Mouse (Mus musculus): ENCODE results near the gene Polr2h. TPM values are rescaled to one million over a fixed set of nuclear protein-coding genes. Genes with fewer than 3 reads are reported as not detected.
A peak's percentile ranks its signal among the peaks of the same experiment; 100 is the strongest.

Gene Polr2h
- polyA plus RNA-seq, 1 experiment from 2014 or later = 121 TPM

DNA sequence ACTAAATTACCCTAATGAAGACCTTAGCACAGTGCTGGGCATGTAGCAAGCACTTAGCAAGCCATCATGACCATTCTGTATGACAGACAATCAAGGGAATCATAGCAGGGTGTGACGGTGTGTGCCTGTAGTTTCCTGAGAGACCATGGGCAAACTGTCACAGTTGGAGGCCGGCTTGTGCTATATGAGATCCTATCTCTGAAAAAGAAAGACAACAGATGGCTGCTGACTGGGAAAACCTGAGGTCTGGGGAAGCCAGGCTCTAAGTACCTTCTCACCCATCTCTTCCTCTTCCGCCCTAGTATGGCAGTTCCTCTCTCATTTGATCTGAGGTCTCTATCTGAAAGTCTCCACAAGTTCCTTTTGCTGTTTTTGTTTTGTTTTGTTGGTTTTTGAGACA lies 11.7 kb upstream of the Polr2h start:
- no peak for DNase-seq (ENCODE audit: low spot score)
- Histone ChIP-seq H3K27ac (ENCODE audit: low read depth, low read length) (no peak overlapping the region), H3K4me3 (ENCODE audit: low read depth, low read length) (no peak overlapping the region), H3K27me3 (ENCODE audit: control insufficient read depth, insufficient read depth, low read length) (no peaks in the 10 kb centered on the region), H3K36me3 (ENCODE audit: control insufficient read depth, insufficient read depth, low read length) (no peaks in the 10 kb centered on the region; the same call in 1 of the 2 replicates), H3K4me2 (ENCODE audit: low read depth, low read length, severe bottlenecking) (no peak overlapping the region), H3K4me1 (replicated peaks; ENCODE audit: control insufficient read depth, insufficient read depth, low read length) (peaks cover 17% of the 10 kb centered on the region), H3K9me3 (ENCODE audit: control insufficient read depth, low read length) (no peaks in the 10 kb centered on the region), H3K9ac (ENCODE audit: low read length) (no peak overlapping the region)
- ATAC-seq (replicated peaks; ENCODE audit: low FRiP score) = no peak
- 90% methylated on average over 3 of the region's 3 CpGs for WGBS

- Histone ChIP-seq H3K27ac (ENCODE audit: low read depth, low read length) (no peak overlapping the region), H3K27me3 (ENCODE audit: control insufficient read depth, insufficient read depth, low read length) (no peaks in the 10 kb centered on the region), H3K9ac (ENCODE audit: low read length) (no peak overlapping the region), H3K4me3 (ENCODE audit: low read depth, low read length) (no peak overlapping the region), H3K4me2 (ENCODE audit: low read depth, low read length, severe bottlenecking) (no peak overlapping the region), H3K36me3 (ENCODE audit: control insufficient read depth, insufficient read depth, low read length) (no peaks in the 10 kb centered on the region; the same call in 1 of the 2 replicates), H3K4me1 (replicated peaks; ENCODE audit: control insufficient read depth, insufficient read depth, low read length) (peaks cover 14% of the 10 kb centered on the region), H3K9me3 (ENCODE audit: control insufficient read depth, low read length) (no peaks in the 10 kb centered on the region)
- 93% methylated on average over 2 of the region's 2 CpGs for WGBS
- DNase-seq (ENCODE audit: low spot score) = no peak
- ATAC-seq (replicated peaks; ENCODE audit: low FRiP score) = no peak
Measured at GRCm38 (mm10) chr16:20706407-20707055, 10.9 kb upstream of the Polr2h start.

GRCm38 (mm10) chr16:20708220-20708938 lies 9.1 kb upstream of the Polr2h start:
- WGBS = 94% methylated on average over 21 of the region's 21 CpGs
- Histone ChIP-seq H3K9me3 (ENCODE audit: control insufficient read depth, low read length) (no peaks in the 10 kb centered on the region), H3K4me3 (ENCODE audit: low read depth, low read length) (no peak overlapping the region), H3K27ac (ENCODE audit: low read depth, low read length) (no peak overlapping the region), H3K4me2 (ENCODE audit: low read depth, low read length, severe bottlenecking) (no peak overlapping the region), H3K4me1 (replicated peaks; ENCODE audit: control insufficient read depth, insufficient read depth, low read length) (peaks cover 3% of the 10 kb centered on the region; the same call in 1 of the 2 replicates), H3K27me3 (ENCODE audit: control insufficient read depth, insufficient read depth, low read length) (no peaks in the 10 kb centered on the region), H3K9ac (ENCODE audit: low read length) (no peak overlapping the region), H3K36me3 (ENCODE audit: control insufficient read depth, insufficient read depth, low read length) (no peaks in the 10 kb centered on the region; the same call in 1 of the 2 replicates)
- no peak for ATAC-seq (replicated peaks; ENCODE audit: low FRiP score)
- no peak for DNase-seq (ENCODE audit: low spot score)

GRCm38 (mm10) chr16:20708939-20709734 lies 8.3 kb upstream of the Polr2h start:
- peak; percentile 73 for ATAC-seq (replicated peaks; ENCODE audit: low FRiP score)

GRCm38 (mm10) chr16:20710370-20710769 lies 7.1 kb upstream of the Polr2h start:
- no peak overlapping the region for H3K9ac ChIP-seq (ENCODE audit: low read length)
- H3K27ac ChIP-seq (ENCODE audit: low read depth, low read length) = no peak overlapping the region
- H3K4me1 ChIP-seq (replicated peaks; ENCODE audit: control insufficient read depth, insufficient read depth, low read length) = peaks cover 5% of the 10 kb centered on the region; the same call in 1 of the 2 replicates
- H3K4me2 ChIP-seq (ENCODE audit: low read depth, low read length, severe bottlenecking) = no peak overlapping the region
- no peak overlapping the region for H3K4me3 ChIP-seq (ENCODE audit: low read depth, low read length)
- WGBS = 94% methylated on average over 11 of the region's 11 CpGs
- no peaks in the 10 kb centered on the region for H3K27me3 ChIP-seq (ENCODE audit: control insufficient read depth, insufficient read depth, low read length)
- ATAC-seq (replicated peaks; ENCODE audit: low FRiP score) (no peak), DNase-seq (ENCODE audit: low spot score) (no peak)
- no peaks in the 10 kb centered on the region for H3K9me3 ChIP-seq (ENCODE audit: control insufficient read depth, low read length)
- H3K36me3 ChIP-seq (ENCODE audit: control insufficient read depth, insufficient read depth, low read length) = no peaks in the 10 kb centered on the region; the same call in 1 of the 2 replicates

More at GRCm38 (mm10) chr16:20708939-20709734, 8.3 kb upstream of the Polr2h start:
- H3K4me1 ChIP-seq (replicated peaks; ENCODE audit: control insufficient read depth, insufficient read depth, low read length) = peaks cover 4% of the 10 kb centered on the region; the same call in 1 of the 2 replicates
- no peaks in the 10 kb centered on the region for H3K27me3 ChIP-seq (ENCODE audit: control insufficient read depth, insufficient read depth, low read length)
- no peak overlapping the region for H3K27ac ChIP-seq (ENCODE audit: low read depth, low read length)
- WGBS = 77% methylated on average over 19 of the region's 19 CpGs
- peak; percentile 89 for DNase-seq (ENCODE audit: low spot score)
- no peak overlapping the region for H3K4me3 ChIP-seq (ENCODE audit: low read depth, low read length)
- H3K9ac ChIP-seq (ENCODE audit: low read length) = no peak overlapping the region
- H3K4me2 ChIP-seq (ENCODE audit: low read depth, low read length, severe bottlenecking) = no peak overlapping the region
- no peaks in the 10 kb centered on the region for H3K9me3 ChIP-seq (ENCODE audit: control insufficient read depth, low read length)
- no peaks in the 10 kb centered on the region; the same call in 1 of the 2 replicates for H3K36me3 ChIP-seq (ENCODE audit: control insufficient read depth, insufficient read depth, low read length)

DNA sequence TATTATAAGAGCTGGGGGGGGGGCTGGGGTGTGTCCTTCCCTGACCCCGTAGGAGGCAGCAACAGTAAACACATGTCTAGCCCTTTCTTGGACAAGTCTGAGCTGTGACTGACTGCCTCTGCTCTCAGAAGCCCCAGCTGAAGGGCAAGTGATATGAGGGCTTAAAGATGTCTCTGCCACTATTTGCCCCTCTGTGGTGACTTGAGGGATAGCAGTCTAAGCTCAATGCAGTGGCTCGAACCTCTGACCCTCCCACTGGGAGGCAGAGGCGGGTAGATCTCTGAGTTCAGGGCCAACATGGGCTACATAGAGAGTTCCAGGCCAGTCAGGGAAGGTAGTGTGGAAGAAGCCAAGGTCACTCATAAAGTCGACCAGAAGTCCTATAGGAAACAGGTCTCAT lies 6.7 kb upstream of the Polr2h start:
- no peaks in the 10 kb centered on the region for H3K27me3 ChIP-seq (ENCODE audit: control insufficient read depth, insufficient read depth, low read length)
- 89% methylated on average over 4 of the region's 4 CpGs for WGBS
- H3K36me3 ChIP-seq (ENCODE audit: control insufficient read depth, insufficient read depth, low read length) = no peaks in the 10 kb centered on the region; the same call in 1 of the 2 replicates
- no peak overlapping the region for H3K9ac ChIP-seq (ENCODE audit: low read length)
- H3K4me1 ChIP-seq (replicated peaks; ENCODE audit: control insufficient read depth, insufficient read depth, low read length) = peaks cover 5% of the 10 kb centered on the region; the same call in 1 of the 2 replicates
- H3K4me3 ChIP-seq (ENCODE audit: low read depth, low read length) = no peak overlapping the region
- no peak for DNase-seq (ENCODE audit: low spot score)
- H3K4me2 ChIP-seq (ENCODE audit: low read depth, low read length, severe bottlenecking) = no peak overlapping the region
- H3K27ac ChIP-seq (ENCODE audit: low read depth, low read length) = no peak overlapping the region
- ATAC-seq (replicated peaks; ENCODE audit: low FRiP score) = no peak
- no peaks in the 10 kb centered on the region for H3K9me3 ChIP-seq (ENCODE audit: control insufficient read depth, low read length)

- no peaks in the 10 kb centered on the region; the same call in 1 of the 2 replicates for H3K36me3 ChIP-seq (ENCODE audit: control insufficient read depth, insufficient read depth, low read length)
- no peaks in the 10 kb centered on the region for H3K27me3 ChIP-seq (ENCODE audit: control insufficient read depth, insufficient read depth, low read length)
- H3K4me2 ChIP-seq (ENCODE audit: low read depth, low read length, severe bottlenecking) = no peak overlapping the region
- H3K9ac ChIP-seq (ENCODE audit: low read length) = no peak overlapping the region
- ATAC-seq (replicated peaks; ENCODE audit: low FRiP score) (no peak), DNase-seq (ENCODE audit: low spot score) (no peak)
- WGBS = 79% methylated on average over 9 of the region's 9 CpGs
- no peak overlapping the region for H3K4me3 ChIP-seq (ENCODE audit: low read depth, low read length)
- H3K9me3 ChIP-seq (ENCODE audit: control insufficient read depth, low read length) = no peaks in the 10 kb centered on the region
- H3K4me1 ChIP-seq (replicated peaks; ENCODE audit: control insufficient read depth, insufficient read depth, low read length) = peaks cover 8% of the 10 kb centered on the region; the same call in 1 of the 2 replicates
- H3K27ac ChIP-seq (ENCODE audit: low read depth, low read length) = no peak overlapping the region
Measured at GRCm38 (mm10) chr16:20712190-20712589, 5.3 kb upstream of the Polr2h start.

DNA sequence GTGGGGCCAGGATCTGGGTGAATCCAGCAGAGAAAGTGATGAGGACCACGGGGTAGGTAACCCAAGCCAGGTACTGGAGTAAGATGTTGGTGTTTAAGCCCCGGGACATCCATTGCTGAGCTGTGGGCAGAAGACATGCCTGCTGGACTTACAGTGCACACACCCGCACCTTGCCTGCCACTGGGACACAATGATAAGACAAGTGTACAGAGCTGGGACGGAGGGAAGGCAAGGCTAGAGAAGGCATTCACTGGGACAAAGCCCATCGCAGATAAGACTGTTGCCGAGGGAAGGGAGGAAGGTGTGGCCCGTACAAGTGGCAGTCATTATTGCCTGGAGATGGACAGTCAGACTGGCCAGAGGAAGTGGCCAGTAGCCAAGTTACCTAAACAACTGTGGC lies 4.6 kb upstream of the Polr2h start:
- DNase-seq (ENCODE audit: low spot score) = no peak
- WGBS = 93% methylated on average over 7 of the region's 7 CpGs

More for the DNA sequence above, 4.6 kb upstream of the Polr2h start:
- Histone ChIP-seq H3K4me2 (ENCODE audit: low read depth, low read length, severe bottlenecking) (no peak overlapping the region), H3K9me3 (ENCODE audit: control insufficient read depth, low read length) (no peaks in the 10 kb centered on the region), H3K9ac (ENCODE audit: low read length) (no peak overlapping the region), H3K27me3 (ENCODE audit: control insufficient read depth, insufficient read depth, low read length) (no peaks in the 10 kb centered on the region), H3K36me3 (ENCODE audit: control insufficient read depth, insufficient read depth, low read length) (no peaks in the 10 kb centered on the region), H3K4me3 (ENCODE audit: low read depth, low read length) (no peak overlapping the region), H3K27ac (ENCODE audit: low read depth, low read length) (no peak overlapping the region), H3K4me1 (replicated peaks; ENCODE audit: control insufficient read depth, insufficient read depth, low read length) (peaks cover 9% of the 10 kb centered on the region; the same call in 1 of the 2 replicates)
- ATAC-seq (replicated peaks; ENCODE audit: low FRiP score) = no peak

Measured in forebrain, embryonic 11.5 days (tissue).